Mouse (Mus musculus): ENCODE measurements around the gene Pou2f2. TPM values are rescaled to one million over a fixed set of nuclear protein-coding genes. Genes with fewer than 3 reads are reported as not detected.

Pou2f2 gene
- polyA plus RNA-seq, 1 experiment from 2014 or later: 1.4 TPM

GRCm38 (mm10) chr7:25110336-25110735 lies 69.2 kb downstream of the Pou2f2 start:
- Histone ChIP-seq H3K36me3 (no peaks in the 10 kb centered on the region), H3K27ac (no peak overlapping the region), H3K27me3 (no peaks in the 10 kb centered on the region; the same call in 1 of the 2 replicates), H3K9ac (no peak overlapping the region), H3K4me1 (no peaks in the 10 kb centered on the region), H3K9me3 (no peaks in the 10 kb centered on the region), H3K4me3 (no peak overlapping the region), H3K4me2 (no peak overlapping the region)
- ATAC-seq (ENCODE audit: insufficient number of reproducible peaks, low FRiP score, low TSS enrichment, low read depth): no peak
- WGBS: 85% methylated on average over 9 of the region's 9 CpGs

- H3K4me1 ChIP-seq: no peaks in the 10 kb centered on the region
- H3K9ac ChIP-seq: no peak overlapping the region
- no peaks in the 10 kb centered on the region for H3K27me3 ChIP-seq
- no peak for ATAC-seq (ENCODE audit: insufficient number of reproducible peaks, low FRiP score, low TSS enrichment, low read depth)
- WGBS: 73% methylated on average over 12 of the region's 12 CpGs
- H3K27ac ChIP-seq: no peak overlapping the region
- no peaks in the 10 kb centered on the region for H3K9me3 ChIP-seq
- H3K36me3 ChIP-seq: no peaks in the 10 kb centered on the region
- H3K4me2 ChIP-seq: no peak overlapping the region
- H3K4me3 ChIP-seq: no peak overlapping the region
Measured at GRCm38 (mm10) chr7:25109355-25109754, 70.2 kb downstream of the Pou2f2 start.

DNA sequence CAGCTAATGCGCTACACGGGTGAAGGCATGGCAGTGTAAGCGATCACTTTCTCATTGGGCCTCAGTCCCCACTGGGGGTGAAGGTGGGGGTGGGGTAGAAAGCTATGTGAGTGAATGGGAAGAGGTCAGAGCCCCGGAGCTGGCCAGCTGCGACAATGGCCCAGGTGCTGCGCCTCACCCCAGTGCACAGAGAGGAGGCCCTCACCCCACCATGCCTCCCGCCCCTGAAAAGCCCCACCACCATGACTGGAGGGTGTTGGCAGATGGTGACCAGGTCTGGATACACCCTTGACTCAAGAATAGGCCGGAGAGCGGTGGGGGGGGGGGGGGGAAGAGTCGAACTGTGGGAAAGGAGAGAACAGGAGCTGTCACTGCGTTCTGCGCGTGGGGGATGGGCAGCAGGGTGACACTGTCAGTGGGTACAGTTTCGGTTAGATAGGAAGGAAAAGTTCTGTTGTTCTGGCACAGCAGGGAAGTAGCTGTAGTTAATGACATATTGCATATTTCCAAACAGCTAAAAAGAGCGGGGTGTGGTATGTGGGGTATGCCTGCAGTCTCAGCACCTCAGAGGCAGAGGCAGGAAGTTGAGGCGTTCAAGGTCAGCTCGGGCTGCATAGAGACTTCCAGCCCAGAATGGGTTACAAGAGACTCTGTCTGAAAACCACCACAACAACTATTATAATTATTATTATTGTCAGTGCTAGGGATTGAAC lies 72.6 kb downstream of the Pou2f2 start:
- no peak overlapping the region for H3K4me3 ChIP-seq
- H3K9ac ChIP-seq: no peak overlapping the region
- H3K4me2 ChIP-seq: no peak overlapping the region
- H3K27me3 ChIP-seq: no peaks in the 10 kb centered on the region
- H3K27ac ChIP-seq: no peak overlapping the region
- no peaks in the 10 kb centered on the region for H3K4me1 ChIP-seq
- H3K36me3 ChIP-seq: no peaks in the 10 kb centered on the region
- no peak for ATAC-seq (ENCODE audit: insufficient number of reproducible peaks, low FRiP score, low TSS enrichment, low read depth)
- no peaks in the 10 kb centered on the region for H3K9me3 ChIP-seq
- WGBS: 49% methylated on average over 16 of the region's 17 CpGs

- H3K9ac ChIP-seq: no peak overlapping the region
- no peaks in the 10 kb centered on the region for H3K9me3 ChIP-seq
- no peak overlapping the region for H3K4me2 ChIP-seq
- H3K27me3 ChIP-seq: no peaks in the 10 kb centered on the region
- H3K4me1 ChIP-seq: no peaks in the 10 kb centered on the region
- H3K27ac ChIP-seq: no peak overlapping the region
- 24% methylated on average over 17 of the region's 17 CpGs for WGBS
- H3K36me3 ChIP-seq: no peaks in the 10 kb centered on the region
- H3K4me3 ChIP-seq: no peak overlapping the region
- ATAC-seq (ENCODE audit: insufficient number of reproducible peaks, low FRiP score, low TSS enrichment, low read depth): no peak
Measured at GRCm38 (mm10) chr7:25105411-25106160, 73.9 kb downstream of the Pou2f2 start.

- 38% methylated on average over 4 of the region's 4 CpGs for WGBS
- no peak for ATAC-seq (ENCODE audit: insufficient number of reproducible peaks, low FRiP score, low TSS enrichment, low read depth)
Measured at GRCm38 (mm10) chr7:25099581-25099980, 79.9 kb downstream of the Pou2f2 start.

DNA sequence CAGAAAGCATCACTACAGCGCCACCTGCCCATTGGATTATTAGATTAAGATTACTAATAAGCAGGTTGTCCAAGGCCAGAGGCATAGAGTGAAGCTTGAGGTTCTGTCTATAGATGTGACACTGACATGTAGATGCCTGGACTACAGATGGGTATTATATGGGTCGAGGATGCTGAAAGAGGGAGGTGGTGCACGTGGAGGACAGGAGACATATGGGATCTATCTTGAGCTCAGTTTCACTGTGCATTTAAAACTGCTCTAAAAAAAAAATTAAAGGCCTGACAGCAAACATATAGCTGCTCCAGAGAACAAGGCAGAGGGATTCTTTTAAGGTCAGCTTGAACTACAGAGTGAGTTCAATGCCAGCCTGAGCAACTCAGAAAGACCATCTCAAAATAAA lies 81.4 kb downstream of the Pou2f2 start:
- WGBS: 61% methylated on average over 3 of the region's 3 CpGs
- Histone ChIP-seq H3K4me2 (no peak overlapping the region), H3K27me3 (no peaks in the 10 kb centered on the region), H3K27ac (no peak overlapping the region), H3K4me1 (no peaks in the 10 kb centered on the region; the same call in 1 of the 2 replicates), H3K36me3 (no peaks in the 10 kb centered on the region), H3K9me3 (no peaks in the 10 kb centered on the region), H3K4me3 (no peak overlapping the region), H3K9ac (no peak overlapping the region)
- no peak for ATAC-seq (ENCODE audit: insufficient number of reproducible peaks, low FRiP score, low TSS enrichment, low read depth)

More at GRCm38 (mm10) chr7:25099581-25099980, 79.9 kb downstream of the Pou2f2 start:
- H3K27ac ChIP-seq: no peak overlapping the region
- no peaks in the 10 kb centered on the region for H3K36me3 ChIP-seq
- H3K9me3 ChIP-seq: no peaks in the 10 kb centered on the region
- no peak overlapping the region for H3K4me2 ChIP-seq
- H3K4me1 ChIP-seq: no peaks in the 10 kb centered on the region
- H3K4me3 ChIP-seq: no peak overlapping the region
- H3K27me3 ChIP-seq: no peaks in the 10 kb centered on the region
- H3K9ac ChIP-seq: no peak overlapping the region

DNA sequence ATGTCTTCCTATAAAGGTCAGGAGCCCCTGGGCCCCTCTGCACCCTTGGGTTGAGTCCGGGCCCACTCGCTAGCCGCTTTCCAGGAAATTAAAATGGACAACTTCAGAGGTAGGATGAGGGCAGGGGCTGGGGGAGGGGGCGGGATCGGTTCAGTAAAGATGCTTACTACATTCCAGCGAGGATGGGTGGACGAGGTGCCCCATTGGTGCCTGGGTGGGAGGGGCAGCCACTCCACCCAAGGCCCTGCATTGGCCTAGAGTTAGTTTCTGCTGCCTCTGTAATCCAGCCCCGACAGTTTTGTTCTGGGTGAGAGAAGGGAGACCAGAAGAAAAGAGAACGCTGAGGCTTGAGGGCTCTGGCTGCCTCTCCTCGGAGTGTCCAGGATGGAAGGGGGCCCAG lies 89.7 kb downstream of the Pou2f2 start:
- no peak for ATAC-seq (ENCODE audit: insufficient number of reproducible peaks, low FRiP score, low TSS enrichment, low read depth)
- 37% methylated on average over 10 of the region's 10 CpGs for WGBS
- peaks cover 9% of the 10 kb centered on the region for H3K4me1 ChIP-seq
- H3K27me3 ChIP-seq: no peaks in the 10 kb centered on the region
- H3K36me3 ChIP-seq: peaks cover 12% of the 10 kb centered on the region
- H3K27ac ChIP-seq: no peak overlapping the region
- no peak overlapping the region for H3K4me2 ChIP-seq
- no peak overlapping the region for H3K9ac ChIP-seq
- no peaks in the 10 kb centered on the region for H3K9me3 ChIP-seq
- H3K4me3 ChIP-seq: no peak overlapping the region

DNA sequence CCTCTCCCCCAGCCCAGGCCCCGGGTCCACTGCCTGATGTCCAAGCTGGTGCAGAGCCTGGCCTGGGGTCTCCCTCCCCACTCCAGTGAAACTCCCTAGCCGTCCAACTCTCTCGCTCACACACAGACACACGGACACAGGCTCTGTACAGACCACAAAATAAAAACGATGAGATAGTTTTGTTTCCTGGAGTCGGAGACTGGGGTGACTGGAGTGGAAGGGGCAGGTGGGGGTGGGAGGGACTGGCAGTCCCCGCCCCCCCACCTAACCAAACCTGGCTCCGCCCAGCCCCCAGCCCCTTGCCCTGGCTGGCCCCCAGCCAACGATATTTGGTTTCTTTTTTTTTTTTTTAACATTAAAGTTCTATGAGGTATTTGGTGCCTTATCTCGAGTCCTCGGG lies 90.6 kb downstream of the Pou2f2 start:
- no peak for ATAC-seq (ENCODE audit: insufficient number of reproducible peaks, low FRiP score, low TSS enrichment, low read depth)
- H3K4me2 ChIP-seq: no peak overlapping the region

GRCm38 (mm10) chr7:25088531-25088930 lies 91.0 kb downstream of the Pou2f2 start:
- no peak overlapping the region for H3K9ac ChIP-seq
- H3K4me3 ChIP-seq: no peak overlapping the region
- H3K27me3 ChIP-seq: no peaks in the 10 kb centered on the region
- 24% methylated on average over 10 of the region's 10 CpGs for WGBS
- no peak overlapping the region for H3K27ac ChIP-seq
- peaks cover 9% of the 10 kb centered on the region for H3K4me1 ChIP-seq
- peaks cover 25% of the 10 kb centered on the region for H3K36me3 ChIP-seq
- no peaks in the 10 kb centered on the region for H3K9me3 ChIP-seq
- no peak overlapping the region for H3K4me2 ChIP-seq
- 0 out of 2 replicates have a peak, but pooled peaks have one; percentile 1 for ATAC-seq (ENCODE audit: insufficient number of reproducible peaks, low FRiP score, low TSS enrichment, low read depth)

More for the DNA sequence above, 90.6 kb downstream of the Pou2f2 start:
- 13% methylated on average over 11 of the region's 11 CpGs for WGBS
- Histone ChIP-seq H3K4me1 (peaks cover 9% of the 10 kb centered on the region), H3K27ac (no peak overlapping the region), H3K27me3 (no peaks in the 10 kb centered on the region), H3K9ac (no peak overlapping the region), H3K9me3 (no peaks in the 10 kb centered on the region), H3K36me3 (peaks cover 21% of the 10 kb centered on the region), H3K4me3 (no peak overlapping the region)

- Histone ChIP-seq H3K9ac (no peak overlapping the region), H3K27me3 (no peaks in the 10 kb centered on the region), H3K4me2 (no peak overlapping the region), H3K27ac (no peak overlapping the region), H3K4me3 (no peak overlapping the region), H3K9me3 (no peaks in the 10 kb centered on the region), H3K36me3 (peaks cover 31% of the 10 kb centered on the region), H3K4me1 (peaks cover 9% of the 10 kb centered on the region)
- ATAC-seq (ENCODE audit: insufficient number of reproducible peaks, low FRiP score, low TSS enrichment, low read depth): no peak
- 72% methylated on average over 5 of the region's 5 CpGs for WGBS
Measured at GRCm38 (mm10) chr7:25087972-25088371, 91.6 kb downstream of the Pou2f2 start.

- no peak for ATAC-seq (ENCODE audit: insufficient number of reproducible peaks, low FRiP score, low TSS enrichment, low read depth)
- no peak overlapping the region for H3K27ac ChIP-seq
Measured at GRCm38 (mm10) chr7:25087256-25087912, 92.1 kb downstream of the Pou2f2 start.

DNA sequence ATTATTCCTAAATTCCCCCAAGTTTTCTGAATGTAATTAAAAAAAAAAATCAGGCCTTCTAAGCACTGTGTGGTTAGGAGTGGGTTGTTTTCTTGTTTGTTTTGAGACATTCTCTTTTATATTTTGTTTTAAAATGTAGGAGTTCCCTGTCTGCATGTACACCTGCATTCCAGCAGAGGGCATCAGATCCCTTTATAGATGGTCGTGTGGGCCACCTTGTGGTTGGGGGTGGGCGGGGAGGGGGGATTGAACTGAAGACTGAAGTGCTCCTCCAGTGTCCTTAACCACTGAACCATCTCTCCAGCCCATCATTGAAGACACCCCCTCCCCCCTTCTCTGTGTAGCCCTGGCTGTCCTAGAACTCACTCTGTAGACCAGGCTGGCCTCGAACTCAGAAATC lies 92.9 kb downstream of the Pou2f2 start:
- Histone ChIP-seq H3K9me3 (no peaks in the 10 kb centered on the region), H3K4me1 (peaks cover 9% of the 10 kb centered on the region), H3K27ac (no peak overlapping the region), H3K4me3 (no peak overlapping the region), H3K36me3 (peaks cover 44% of the 10 kb centered on the region), H3K9ac (no peak overlapping the region), H3K4me2 (no peak overlapping the region), H3K27me3 (no peaks in the 10 kb centered on the region)
- WGBS: 50% methylated on average over 3 of the region's 3 CpGs
- no peak for ATAC-seq (ENCODE audit: insufficient number of reproducible peaks, low FRiP score, low TSS enrichment, low read depth)

More at GRCm38 (mm10) chr7:25087256-25087912, 92.1 kb downstream of the Pou2f2 start:
- Histone ChIP-seq H3K4me3 (no peak overlapping the region), H3K4me1 (peaks cover 9% of the 10 kb centered on the region), H3K9ac (no peak overlapping the region), H3K27me3 (no peaks in the 10 kb centered on the region), H3K9me3 (no peaks in the 10 kb centered on the region), H3K36me3 (peaks cover 37% of the 10 kb centered on the region), H3K4me2 (no peak overlapping the region)
- WGBS: 58% methylated on average over 10 of the region's 10 CpGs

Data from limb, embryonic 15.5 days (tissue).